Comparison of ENCODE assay signal across 16 mouse cellular contexts in the genomic region with DNA sequence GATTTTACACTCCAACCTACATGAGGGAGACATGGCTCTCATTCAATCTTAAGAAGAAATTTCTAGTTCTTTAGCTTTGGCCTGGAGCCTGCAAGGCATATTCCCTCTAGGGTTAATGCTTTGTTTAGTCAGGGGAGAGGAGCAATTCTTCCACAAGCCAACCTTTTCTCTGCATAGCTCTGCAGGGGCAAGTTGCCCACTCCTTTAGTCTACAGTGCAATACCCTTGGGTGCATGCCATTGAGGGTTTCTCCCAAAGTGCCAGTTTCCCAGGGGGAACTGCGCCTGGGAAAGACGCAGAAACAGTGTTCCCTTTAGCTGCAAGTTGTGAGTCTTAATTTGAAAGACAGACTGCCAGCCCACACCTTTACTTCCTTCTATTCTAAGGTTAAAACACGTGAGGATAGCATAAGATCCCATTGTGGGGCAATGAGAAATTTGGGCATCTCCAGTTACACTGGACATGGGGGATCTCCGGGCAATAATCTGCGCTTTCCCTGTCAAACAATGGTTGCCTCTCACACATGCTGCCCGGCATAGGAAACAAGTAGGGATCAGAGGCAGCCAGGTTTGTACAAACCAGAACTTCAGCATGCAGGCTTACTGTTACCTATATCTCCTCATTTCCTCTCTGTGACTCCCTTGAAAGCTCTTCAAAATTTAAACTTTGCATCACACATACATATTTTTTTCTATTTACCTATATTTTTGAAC.
A peak's percentile ranks its signal among the peaks of the same experiment; 100 is the strongest.
DNase-seq lines count a peak whose midpoint lies in the region; ATAC-seq and TF ChIP-seq lines count a peak whose summit lies in the region.
"Had no signal": no experiment of that assay in that cellular context is flagged by ENCODE, and none has a peak within 500 bp of the region (broad histone marks: within the 10 kb centered on the region; RNA-seq: fewer than 3 reads in every experiment).

No protein-coding gene starts in this region.

- H3K4me2 ChIP-seq in forebrain, embryonic 12.5 days = no peak overlapping the region
- no peak overlapping the region for H3K4me2 ChIP-seq in forebrain, embryonic 11.5 days (ENCODE audit: low read depth, low read length, severe bottlenecking)
- no peak overlapping the region for H3K4me2 ChIP-seq in neural tube, embryonic 13.5 days
- H3K4me2 ChIP-seq in hindbrain, postnatal 0 days (ENCODE audit: low read depth, low read length) = no peak overlapping the region
- H3K4me2 ChIP-seq: heart, embryonic 11.5 days; limb, embryonic 15.5 days; lung, embryonic 14.5 days; stomach, embryonic 15.5 days had no signal

- 59% methylated on average over 6 of the region's 6 CpGs for WGBS in forebrain, embryonic 12.5 days
- WGBS in forebrain, embryonic 11.5 days = 59% methylated on average over 6 of the region's 6 CpGs
- WGBS in neural tube, embryonic 13.5 days = 61% methylated on average over 6 of the region's 6 CpGs
- 41% methylated on average over 6 of the region's 6 CpGs for WGBS in hindbrain, postnatal 0 days

- H3K9ac ChIP-seq in forebrain, embryonic 12.5 days = no peak overlapping the region
- no peak overlapping the region for H3K9ac ChIP-seq in forebrain, embryonic 11.5 days (ENCODE audit: low read length)
- no peak overlapping the region for H3K9ac ChIP-seq in neural tube, embryonic 13.5 days
- no peak overlapping the region for H3K9ac ChIP-seq in hindbrain, postnatal 0 days (replicated peaks; ENCODE audit: low read length)
- H3K9ac ChIP-seq: limb, embryonic 15.5 days; lung, embryonic 14.5 days; stomach, embryonic 15.5 days had no signal

- ATAC-seq in forebrain, embryonic 12.5 days (ENCODE audit: low FRiP score) = peak; percentile 71; the same call in 1 of the 2 replicates
- ATAC-seq in forebrain, embryonic 11.5 days (replicated peaks; ENCODE audit: low FRiP score) = no peak
- ATAC-seq in neural tube, embryonic 13.5 days (ENCODE audit: low read depth) = peak; percentile 74
- ATAC-seq in hindbrain, postnatal 0 days = peak; percentile 78

- no peaks in the 10 kb centered on the region for H3K9me3 ChIP-seq in forebrain, embryonic 12.5 days
- no peaks in the 10 kb centered on the region for H3K9me3 ChIP-seq in forebrain, embryonic 11.5 days (ENCODE audit: control insufficient read depth, low read length)
- no peaks in the 10 kb centered on the region for H3K9me3 ChIP-seq in neural tube, embryonic 13.5 days
- no peaks in the 10 kb centered on the region for H3K9me3 ChIP-seq in hindbrain, postnatal 0 days (ENCODE audit: low read length)
- H3K9me3 ChIP-seq: G1E; limb, embryonic 15.5 days; megakaryocyte, embryonic 14.5 days; stomach, embryonic 15.5 days had no signal

- no peaks in the 10 kb centered on the region for H3K36me3 ChIP-seq in forebrain, embryonic 12.5 days (replicated peaks)
- H3K36me3 ChIP-seq in forebrain, embryonic 11.5 days (ENCODE audit: control insufficient read depth, insufficient read depth, low read length) = no peaks in the 10 kb centered on the region
- no peaks in the 10 kb centered on the region for H3K36me3 ChIP-seq in neural tube, embryonic 13.5 days
- H3K36me3 ChIP-seq in hindbrain, postnatal 0 days (ENCODE audit: insufficient read depth, low read length) = no peaks in the 10 kb centered on the region
- H3K36me3 ChIP-seq: G1E; limb, embryonic 15.5 days; stomach, embryonic 15.5 days had no signal

- TF ChIP-seq CTCF in hindbrain, postnatal 0 days (IDR thresholded peaks at IDR 0.05; ENCODE audit: low read depth) = no peak

- H3K4me1 ChIP-seq in forebrain, embryonic 12.5 days = no peaks in the 10 kb centered on the region
- no peaks in the 10 kb centered on the region for H3K4me1 ChIP-seq in forebrain, embryonic 11.5 days (replicated peaks; ENCODE audit: control insufficient read depth, insufficient read depth, low read length)
- H3K4me1 ChIP-seq in neural tube, embryonic 13.5 days (replicated peaks) = peaks cover 5% of the 10 kb centered on the region; the same call in 1 of the 2 replicates
- H3K4me1 ChIP-seq in hindbrain, postnatal 0 days (ENCODE audit: insufficient read depth, low read length) = no peaks in the 10 kb centered on the region
- H3K4me1 ChIP-seq: megakaryocyte, embryonic 14.5 days; stomach, embryonic 15.5 days had no signal

- no peak overlapping the region for H3K4me3 ChIP-seq in forebrain, embryonic 12.5 days (replicated peaks)
- no peak overlapping the region for H3K4me3 ChIP-seq in forebrain, embryonic 11.5 days (ENCODE audit: low read depth, low read length)
- no peak overlapping the region for H3K4me3 ChIP-seq in neural tube, embryonic 13.5 days
- no peak overlapping the region for H3K4me3 ChIP-seq in hindbrain, postnatal 0 days (ENCODE audit: low read length)
- H3K4me3 ChIP-seq: limb, embryonic 15.5 days; megakaryocyte, embryonic 14.5 days; stomach, embryonic 15.5 days had no signal

- H3K27me3 ChIP-seq in forebrain, embryonic 12.5 days = no peaks in the 10 kb centered on the region
- no peaks in the 10 kb centered on the region for H3K27me3 ChIP-seq in forebrain, embryonic 11.5 days (ENCODE audit: control insufficient read depth, insufficient read depth, low read length)
- no peaks in the 10 kb centered on the region for H3K27me3 ChIP-seq in neural tube, embryonic 13.5 days
- H3K27me3 ChIP-seq in hindbrain, postnatal 0 days (ENCODE audit: insufficient read depth, low read length) = no peaks in the 10 kb centered on the region
- H3K27me3 ChIP-seq: limb, embryonic 15.5 days; megakaryocyte, embryonic 14.5 days; stomach, embryonic 15.5 days had no signal

- H3K27ac ChIP-seq in forebrain, embryonic 12.5 days = no peak overlapping the region
- no peak overlapping the region for H3K27ac ChIP-seq in forebrain, embryonic 11.5 days (ENCODE audit: low read depth, low read length)
- no peak overlapping the region for H3K27ac ChIP-seq in neural tube, embryonic 13.5 days (replicated peaks)
- H3K27ac ChIP-seq in hindbrain, postnatal 0 days = peak overlapping the region; percentile 52; the same call in 1 of the 2 replicates
- H3K27ac ChIP-seq: limb, embryonic 15.5 days; stomach, embryonic 15.5 days had no signal

- no peak for DNase-seq in forebrain, embryonic 11.5 days (ENCODE audit: low spot score)
- DNase-seq in neural tube, embryonic 10.5 days (ENCODE audit: extremely low spot score, low spot score) = no peak
- DNase-seq in hindbrain, postnatal 0 days (ENCODE audit: low spot score) = peak; percentile 80
- DNase-seq in right cerebral cortex, postnatal 14 days = peak; percentile 4
- no peak for DNase-seq in thymus, adult 18-20 months
- DNase-seq in ovary, postnatal 36 days (ENCODE audit: low spot score) = no peak
- DNase-seq: kidney, adult 9 months; lung, embryonic 14.5 days; thymus, postnatal 25 days had no signal

Comparison
In these comparisons a context has a peak if more than half of its experiments do, and no peak if none do; other contexts are left out.
1. DNase-seq: peak in hindbrain, postnatal 0 days (single experiment) and right cerebral cortex, postnatal 14 days (single experiment); none in forebrain, embryonic 11.5 days (single experiment), neural tube, embryonic 10.5 days (single experiment), thymus, adult 18-20 months (0 of 2) and ovary, postnatal 36 days (single experiment).